Mouse (Mus musculus) layer of hippocampus, adult 9-10 months (tissue): Measurements from ENCODE around the gene Srpk2.
"Not testable (repeated sequence)": the region's sequence is repeated elsewhere in the genome, so short reads cannot be mapped to it uniquely, and the experiment has no call there.

Source experiments
- DNase-seq: peaks from one replicate; pipeline ENCODE4 v3.0.0; 2022; ENCODE audit warnings: low spot score

Srpk2 gene

GRCm38 (mm10) chr5:23502317-23502937, 182.0 kb downstream of the Srpk2 start:
- no peak for DNase-seq

- no peak for DNase-seq
These were observed 182.7 kb downstream of the Srpk2 start for GRCm38 (mm10) chr5:23501582-23502316.

- DNase-seq = no peak
These were observed 183.7 kb downstream of the Srpk2 start for GRCm38 (mm10) chr5:23500715-23501114.

GRCm38 (mm10) chr5:23499257-23499656, 185.2 kb downstream of the Srpk2 start:
- no peak for DNase-seq

GRCm38 (mm10) chr5:23497920-23498319, 186.5 kb downstream of the Srpk2 start:
- no peak for DNase-seq

- peak; percentile 35 for DNase-seq
These were observed 187.5 kb downstream of the Srpk2 start for GRCm38 (mm10) chr5:23496933-23497332.

- no peak for DNase-seq
These were observed 188.0 kb downstream of the Srpk2 start for GRCm38 (mm10) chr5:23496396-23496795.

GRCm38 (mm10) chr5:23490797-23491196, 193.6 kb downstream of the Srpk2 start:
- no peak for DNase-seq

GRCm38 (mm10) chr5:23489231-23489630, 195.2 kb downstream of the Srpk2 start:
- DNase-seq = no peak

- DNase-seq = no peak
These were observed 200.6 kb downstream of the Srpk2 start for GRCm38 (mm10) chr5:23483811-23484210.

GRCm38 (mm10) chr5:23473098-23473873, 211.1 kb downstream of the Srpk2 start:
- DNase-seq = no peak

GRCm38 (mm10) chr5:23466546-23466945, 217.9 kb downstream of the Srpk2 start:
- DNase-seq = no peak

GRCm38 (mm10) chr5:23464743-23465142, 219.7 kb downstream of the Srpk2 start:
- DNase-seq = no peak

GRCm38 (mm10) chr5:23464247-23464646, 220.2 kb downstream of the Srpk2 start:
- DNase-seq = no peak

GRCm38 (mm10) chr5:23461688-23462087, 222.7 kb downstream of the Srpk2 start:
- DNase-seq = no peak

GRCm38 (mm10) chr5:23453561-23453960, 230.9 kb downstream of the Srpk2 start:
- not testable (repeated sequence) for DNase-seq
